Mouse (Mus musculus) splenic B cell, adult 2 months (primary cell): Measurements from ENCODE around the gene Pcare.
"Not testable (repeated sequence)": the region's sequence is repeated elsewhere in the genome, so short reads cannot be mapped to it uniquely, and the experiment has no call there.

ENCODE experiments used
- DNase-seq: peaks from one replicate; pipeline ENCODE4 v3.0.0-alpha.2; 2011; ENCODE audit warnings: low read depth, low spot score
- H3K27me3 ChIP-seq: 2 replicates; pipeline ENCODE4 v1.6.1; 2012; ENCODE audit warnings: mild to moderate bottlenecking, low read length, moderate library complexity, mixed read lengths; ENCODE audit not compliant: control insufficient read depth, poor library complexity, insufficient read depth, severe bottlenecking
- H3K36me3 ChIP-seq: 2 replicates; pipeline ENCODE4 v1.6.1; 2012; ENCODE audit warnings: mild to moderate bottlenecking, low read length, moderate library complexity, mixed read lengths; ENCODE audit not compliant: control insufficient read depth, poor library complexity, insufficient read depth, severe bottlenecking

Pcare gene

DNA sequence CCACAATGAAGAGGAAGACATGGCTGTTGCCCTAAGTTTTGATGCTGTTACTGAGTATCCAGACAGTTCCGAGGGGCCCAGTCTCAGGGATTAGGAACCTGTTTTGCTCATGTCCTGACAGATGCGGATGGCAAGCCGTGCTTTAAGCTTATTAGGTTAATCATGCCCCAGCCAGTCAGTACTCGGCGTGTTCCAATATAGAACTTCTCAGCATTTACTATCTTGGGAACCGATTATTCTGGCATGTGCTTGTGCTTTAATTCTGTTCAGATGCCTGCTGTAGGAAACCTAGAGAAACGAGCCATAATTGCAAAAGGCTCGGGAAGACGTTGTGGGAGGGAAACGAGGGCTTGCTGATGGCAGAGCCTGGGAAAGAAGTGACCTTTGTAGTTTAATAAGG, at the start of gene Pcare:
Pcare (minus strand) TSS at position 64 of the 400 bp plus-strand sequence.
- DNase-seq: no peak
- Histone ChIP-seq H3K36me3 (no peaks in the 10 kb centered on the region), H3K27me3 (no peaks in the 10 kb centered on the region)

DNA sequence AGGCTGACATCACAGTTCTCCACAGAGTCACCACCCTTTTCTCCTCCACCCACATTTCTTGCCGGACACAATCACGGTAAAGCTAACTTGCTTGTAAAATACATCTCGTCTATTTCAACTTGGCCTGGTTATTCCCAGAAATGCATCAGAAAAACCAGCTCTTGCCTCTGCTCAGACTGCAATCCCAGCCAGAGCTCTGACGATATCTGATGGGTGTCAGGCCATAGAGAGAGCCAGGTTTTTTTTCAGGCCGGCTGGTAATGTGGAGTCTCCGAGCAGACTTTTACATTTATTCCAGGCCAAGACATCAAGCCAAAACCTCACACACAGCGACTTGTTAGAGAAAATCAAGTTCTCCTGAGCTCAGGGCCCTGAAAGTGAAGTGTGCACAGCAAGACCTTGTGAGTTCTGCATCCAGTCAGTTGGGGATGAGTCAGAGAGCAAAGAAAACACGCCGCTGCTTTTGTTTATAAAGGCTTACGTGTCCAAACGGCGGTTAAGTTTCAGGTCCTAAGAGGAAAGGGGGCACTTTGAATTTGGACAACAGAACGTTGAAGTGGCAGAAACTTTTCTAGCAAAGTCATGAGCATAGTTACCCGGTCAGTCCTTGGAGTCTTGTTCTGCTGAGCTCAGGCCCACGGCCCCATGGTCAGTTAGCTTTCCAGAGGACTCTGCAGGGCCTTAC, 43.0 kb upstream of the Pcare start:
- H3K36me3 ChIP-seq: no peaks in the 10 kb centered on the region
- no peak for DNase-seq
- no peaks in the 10 kb centered on the region for H3K27me3 ChIP-seq

DNA sequence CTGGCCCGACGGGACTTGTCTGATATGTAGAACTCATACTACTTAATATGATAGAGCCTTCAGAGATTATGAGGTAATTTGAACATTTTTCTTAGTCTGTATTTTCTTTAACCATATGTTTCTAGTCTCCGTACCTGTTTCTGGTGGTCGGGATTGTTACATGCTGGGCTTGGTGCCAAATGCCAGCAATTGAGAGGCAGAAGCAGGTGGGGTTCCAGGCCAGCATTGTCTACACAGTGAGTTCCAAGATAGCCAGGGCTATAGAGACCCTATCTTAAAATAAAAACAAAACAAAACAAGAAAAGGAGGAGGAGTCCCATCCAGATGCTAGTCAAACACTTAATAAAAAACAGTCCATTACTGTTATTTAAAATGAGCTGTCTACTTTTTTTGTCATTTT, 38.9 kb upstream of the Pcare start:
- Histone ChIP-seq H3K27me3 (no peaks in the 10 kb centered on the region), H3K36me3 (no peaks in the 10 kb centered on the region)
- no peak for DNase-seq

DNA sequence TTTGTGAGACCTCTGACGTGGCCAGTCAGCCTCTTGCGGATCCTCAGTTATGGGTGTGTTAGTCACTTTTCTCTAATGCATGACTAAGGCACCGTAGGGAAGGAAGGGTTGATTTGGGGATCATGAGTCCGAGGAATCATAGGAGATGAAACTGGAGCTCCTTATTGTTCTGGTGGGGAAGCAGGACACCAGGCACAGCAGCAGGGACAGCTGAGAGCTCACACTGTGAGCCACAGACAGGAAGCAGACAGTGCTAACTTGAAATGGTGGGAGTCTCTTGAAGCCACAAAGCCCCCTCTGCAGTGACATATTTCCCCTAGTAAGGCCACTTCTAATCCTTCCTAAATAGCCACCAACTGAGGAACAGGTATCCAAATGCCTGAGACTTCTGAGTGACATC, 38.4 kb upstream of the Pcare start:
- no peak for DNase-seq
- no peaks in the 10 kb centered on the region for H3K36me3 ChIP-seq
- H3K27me3 ChIP-seq: no peaks in the 10 kb centered on the region

DNA sequence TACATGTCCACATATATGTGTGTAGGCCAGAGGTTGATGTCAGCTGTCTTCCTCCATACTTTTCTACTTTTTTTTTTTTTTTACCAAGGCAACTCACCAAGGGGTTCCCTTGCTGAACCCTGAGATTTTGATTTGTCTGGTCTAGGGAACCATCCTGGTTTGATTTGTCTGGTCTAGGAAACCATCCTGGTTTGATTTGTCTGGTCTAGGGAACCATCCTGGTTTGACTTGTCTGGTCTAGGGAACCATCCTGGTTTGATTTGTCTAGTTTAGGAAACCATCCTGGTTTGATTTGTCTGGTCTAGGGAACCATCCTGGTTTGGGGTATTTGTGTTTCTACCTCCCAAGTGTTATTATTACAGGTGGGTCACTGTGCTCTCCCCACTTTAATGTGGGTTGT, 33.8 kb upstream of the Pcare start:
- no peak for DNase-seq
- no peaks in the 10 kb centered on the region for H3K27me3 ChIP-seq

DNA sequence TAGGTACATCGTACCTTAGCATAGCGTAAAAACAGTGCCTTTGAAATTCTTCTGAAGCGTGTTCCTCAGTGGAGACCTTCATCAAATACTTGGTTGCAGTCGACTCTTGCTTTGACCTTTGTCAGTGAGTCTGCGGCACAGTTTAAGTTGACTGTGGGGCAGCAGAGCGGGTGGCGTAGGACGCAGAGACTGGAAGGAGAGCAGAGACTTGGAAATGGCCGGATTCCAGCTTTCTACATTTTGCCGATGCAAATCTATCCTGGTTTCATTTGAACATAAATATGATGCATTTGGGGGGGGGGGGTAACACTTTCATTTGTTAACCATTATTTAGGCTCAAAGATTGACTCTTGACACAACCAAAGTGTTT, 30.7 kb upstream of the Pcare start:
- DNase-seq: no peak
- no peaks in the 10 kb centered on the region for H3K36me3 ChIP-seq
- no peaks in the 10 kb centered on the region for H3K27me3 ChIP-seq

More for the DNA sequence above, 33.8 kb upstream of the Pcare start:
- no peaks in the 10 kb centered on the region for H3K36me3 ChIP-seq

DNA sequence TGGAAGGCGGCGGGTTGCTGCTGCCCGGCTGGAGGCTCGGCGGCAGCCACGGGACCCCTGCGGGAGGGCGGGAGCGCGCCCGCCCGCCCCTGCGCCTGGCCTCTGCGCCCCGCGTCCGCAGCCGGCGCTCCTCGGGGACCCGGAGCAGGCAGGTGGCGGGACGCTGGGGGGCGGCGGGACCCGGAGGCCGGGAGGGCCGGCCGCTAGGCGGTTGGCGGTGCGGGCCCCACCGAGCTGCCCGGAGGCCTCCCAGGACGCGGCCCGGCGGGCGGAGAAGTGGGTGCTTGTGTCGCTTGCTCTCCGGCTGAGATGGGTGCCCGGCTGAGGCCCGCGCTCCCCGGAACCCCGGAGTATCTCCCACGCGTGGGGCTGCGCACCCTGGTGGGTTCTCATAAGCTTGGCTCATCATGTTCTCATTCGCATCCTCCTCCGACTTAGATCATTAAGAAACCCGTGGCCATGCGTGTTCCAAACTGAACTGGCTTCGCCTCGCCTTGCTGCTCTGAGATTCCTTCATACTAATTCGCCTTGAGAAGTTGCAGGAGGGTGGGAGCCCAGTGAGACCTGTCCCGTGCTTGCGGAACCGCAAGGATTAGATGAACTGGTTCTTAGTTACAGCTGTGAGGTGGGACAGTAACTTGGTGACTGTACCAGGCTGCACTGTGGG, 30.1 kb upstream of the Pcare start:
- no peaks in the 10 kb centered on the region for H3K27me3 ChIP-seq
- DNase-seq: no peak
- H3K36me3 ChIP-seq: no peaks in the 10 kb centered on the region

DNA sequence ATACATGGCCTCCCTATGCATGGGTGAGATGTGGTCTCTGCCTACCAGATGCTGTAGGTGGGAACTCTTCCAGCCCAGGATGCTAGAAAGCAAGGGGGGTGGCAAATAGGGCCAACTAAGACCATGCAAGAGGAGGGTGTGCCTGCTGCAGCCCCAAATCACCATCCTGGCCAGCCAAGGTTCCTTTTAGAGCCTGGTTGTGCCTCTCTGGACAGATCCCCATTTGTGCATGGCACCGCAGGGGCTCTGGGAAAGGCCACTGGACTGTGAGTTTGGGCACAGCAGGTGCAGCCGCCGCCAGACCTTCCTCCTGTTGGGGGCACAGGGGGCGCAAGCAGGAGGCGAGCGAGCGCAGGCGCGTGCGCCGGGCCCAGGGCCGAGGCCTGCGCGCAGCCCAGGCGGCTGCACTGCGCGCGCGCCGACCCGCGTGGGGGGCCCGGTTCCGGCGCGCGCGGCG, 29.6 kb upstream of the Pcare start:
- Histone ChIP-seq H3K27me3 (no peaks in the 10 kb centered on the region), H3K36me3 (no peaks in the 10 kb centered on the region)
- no peak for DNase-seq

DNA sequence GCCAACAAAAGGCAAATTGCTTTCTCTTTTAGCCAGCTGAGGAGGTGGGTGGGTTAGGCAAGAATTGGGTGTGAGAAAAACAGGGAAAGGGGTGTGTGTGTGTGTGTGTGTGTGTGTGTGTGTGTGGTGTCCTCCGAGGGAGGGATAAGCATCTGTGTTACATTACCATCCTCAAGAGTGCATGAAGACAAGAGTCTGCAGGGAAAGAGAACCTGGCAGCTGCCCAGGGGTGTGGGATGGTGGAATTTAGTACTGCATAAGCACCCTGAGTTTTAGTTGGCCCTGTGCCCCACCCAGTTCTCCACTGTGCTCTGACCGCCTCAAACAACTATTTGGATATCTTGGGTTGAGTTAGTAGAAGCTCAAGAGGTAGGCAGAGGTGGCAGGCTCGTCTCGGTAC, 28.3 kb upstream of the Pcare start:
- no peak for DNase-seq
- Histone ChIP-seq H3K36me3 (no peaks in the 10 kb centered on the region), H3K27me3 (no peaks in the 10 kb centered on the region)

DNA sequence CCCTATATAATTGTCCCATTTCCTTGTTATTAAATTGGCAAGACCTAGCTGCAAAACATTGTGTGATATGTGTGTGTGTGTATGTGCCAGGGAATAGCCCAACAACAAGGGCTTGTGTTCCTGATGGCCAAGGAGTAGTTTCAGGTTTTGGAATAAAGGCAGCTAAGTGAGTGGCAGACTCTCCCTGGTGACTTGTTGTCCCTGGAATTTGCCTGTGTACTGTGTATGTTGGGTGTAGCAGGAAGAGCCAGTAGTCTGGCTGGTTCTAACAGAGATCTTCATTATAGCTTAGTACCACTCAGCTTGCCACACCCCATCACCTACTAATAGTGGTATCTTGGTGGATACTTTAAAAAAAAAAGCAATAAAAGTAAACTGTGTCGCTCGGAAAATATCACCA, 27.8 kb upstream of the Pcare start:
- Histone ChIP-seq H3K36me3 (no peaks in the 10 kb centered on the region), H3K27me3 (no peaks in the 10 kb centered on the region)
- no peak for DNase-seq

DNA sequence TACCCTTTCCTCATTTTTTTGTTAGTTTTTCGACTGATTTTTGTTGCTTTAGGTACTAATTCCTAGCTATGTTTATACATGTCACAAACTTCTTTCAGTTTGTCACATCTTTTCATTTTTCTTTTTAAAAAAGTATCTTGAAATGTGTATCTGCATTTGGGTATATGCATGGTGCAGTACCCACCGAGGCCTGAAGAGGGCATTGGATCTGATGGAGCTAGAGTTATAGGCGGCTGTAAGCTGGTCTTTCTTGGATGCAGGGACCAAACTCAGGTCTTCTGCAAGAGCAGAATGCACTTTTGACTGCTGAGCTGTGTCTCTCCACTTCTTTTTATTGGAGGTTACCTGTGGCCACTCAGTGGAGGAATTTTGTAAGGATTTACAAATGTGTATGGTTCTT, 26.0 kb upstream of the Pcare start:
- Histone ChIP-seq H3K27me3 (no peaks in the 10 kb centered on the region), H3K36me3 (no peaks in the 10 kb centered on the region)
- peak; percentile 1 for DNase-seq

DNA sequence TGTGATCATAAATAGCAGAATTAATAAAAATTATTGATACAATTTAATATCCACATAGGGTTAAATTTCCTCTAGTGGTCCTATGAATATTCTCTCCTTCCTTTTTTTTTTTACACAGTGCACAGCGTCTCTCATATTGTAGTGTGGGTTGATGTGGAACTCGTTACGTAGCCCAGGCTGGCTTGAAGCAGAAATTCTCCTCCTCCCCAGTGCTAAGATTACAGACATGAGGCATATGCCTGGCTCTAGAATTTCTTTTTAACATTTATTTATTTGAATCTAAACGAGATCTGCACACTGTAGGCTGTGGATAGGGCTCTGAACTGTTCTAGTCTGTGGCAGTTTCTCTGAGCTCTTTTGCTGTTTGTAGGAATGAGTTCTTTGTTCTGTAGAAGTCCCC, 22.6 kb upstream of the Pcare start:
- Histone ChIP-seq H3K36me3 (no peaks in the 10 kb centered on the region), H3K27me3 (no peaks in the 10 kb centered on the region)
- DNase-seq: no peak

DNA sequence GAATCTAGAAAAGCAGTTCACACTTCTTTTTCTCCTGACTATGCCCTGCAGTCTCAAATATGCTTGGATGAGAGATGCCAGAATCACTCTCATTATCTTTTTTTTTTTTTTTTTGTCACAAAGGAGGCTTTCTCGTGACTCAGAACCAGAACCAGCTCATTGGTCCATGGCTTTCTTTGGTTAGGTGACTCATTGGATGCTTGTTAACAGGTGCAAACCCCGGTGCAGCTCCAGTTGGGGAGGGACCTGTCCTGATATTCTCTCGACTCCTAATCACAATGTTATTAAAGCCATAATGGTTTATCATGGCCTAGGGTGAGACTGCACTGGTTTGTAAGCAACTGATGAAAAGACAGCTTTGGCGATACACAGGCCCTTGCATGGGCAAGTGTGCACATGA, 21.5 kb upstream of the Pcare start:
- H3K27me3 ChIP-seq: no peaks in the 10 kb centered on the region
- DNase-seq: no peak

DNA sequence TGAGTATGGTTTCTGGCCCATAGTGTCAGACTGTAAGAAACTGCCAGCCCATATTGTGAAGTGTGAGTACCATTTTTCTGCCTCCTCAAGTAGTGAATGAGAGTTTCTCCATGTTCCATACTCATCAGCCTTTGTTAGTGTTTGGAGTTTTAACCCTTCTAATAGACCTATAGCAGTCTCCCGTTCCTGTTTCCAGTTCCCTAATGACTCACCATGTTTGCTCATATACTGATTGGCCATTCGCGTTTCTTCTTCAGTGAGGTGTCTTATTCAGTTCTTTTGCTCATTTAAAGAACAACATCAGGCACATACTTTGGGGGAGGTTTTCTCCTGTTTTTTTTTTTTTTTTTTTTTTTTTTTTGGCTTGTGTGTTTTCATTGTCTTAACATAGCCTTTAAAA, 18.0 kb upstream of the Pcare start:
- DNase-seq: no peak
- no peaks in the 10 kb centered on the region for H3K27me3 ChIP-seq
- H3K36me3 ChIP-seq: no peaks in the 10 kb centered on the region

More for the DNA sequence above, 21.5 kb upstream of the Pcare start:
- H3K36me3 ChIP-seq: no peaks in the 10 kb centered on the region

DNA sequence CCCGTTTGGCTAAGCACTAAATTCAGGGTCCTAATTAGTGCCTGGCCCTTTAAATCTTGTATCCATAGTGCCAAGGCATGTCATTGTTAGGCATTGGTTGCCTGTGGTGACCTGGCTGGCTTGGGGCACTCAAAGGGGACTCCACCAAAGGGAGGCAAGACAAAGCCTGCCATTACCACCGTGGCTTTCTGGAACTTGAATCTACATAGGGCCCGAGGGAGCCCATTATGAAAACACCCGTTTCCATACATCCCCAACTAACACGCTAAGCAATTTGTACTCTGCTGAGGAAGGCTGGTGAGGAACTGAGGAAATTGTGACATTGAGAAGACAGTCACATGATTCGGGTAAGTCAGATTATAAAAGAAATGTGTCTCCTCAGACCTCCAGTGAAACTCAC, 16.9 kb upstream of the Pcare start:
- Histone ChIP-seq H3K36me3 (no peaks in the 10 kb centered on the region), H3K27me3 (no peaks in the 10 kb centered on the region)
- DNase-seq: no peak

DNA sequence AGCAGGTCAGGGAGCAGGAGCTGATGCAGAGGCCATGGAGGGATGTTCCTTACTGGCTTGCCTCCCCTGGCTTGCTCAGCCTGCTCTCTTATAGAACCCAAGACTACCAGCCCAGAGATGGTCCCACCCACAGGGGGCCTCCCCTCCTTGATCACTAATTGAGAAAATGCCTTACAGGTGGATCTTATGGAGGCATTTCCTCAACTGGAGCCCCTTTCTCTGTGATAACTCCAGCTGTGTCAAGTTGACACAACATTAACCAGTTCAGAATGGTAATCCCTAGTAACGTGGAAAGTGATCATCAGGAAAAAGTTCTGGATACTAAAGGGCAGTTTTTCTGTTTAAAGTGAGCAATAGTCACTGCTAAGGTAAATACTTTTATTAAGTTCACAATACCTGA, 15.5 kb upstream of the Pcare start, which contains the start of gene Clip4:
Clip4 (plus strand) TSS at position 301 of the 400 bp plus-strand sequence.
- not testable (repeated sequence) for H3K36me3 ChIP-seq, DNase-seq, H3K27me3 ChIP-seq
